Mouse (Mus musculus): ENCODE results near the gene Fam166b.

The Fam166b gene

DNA sequence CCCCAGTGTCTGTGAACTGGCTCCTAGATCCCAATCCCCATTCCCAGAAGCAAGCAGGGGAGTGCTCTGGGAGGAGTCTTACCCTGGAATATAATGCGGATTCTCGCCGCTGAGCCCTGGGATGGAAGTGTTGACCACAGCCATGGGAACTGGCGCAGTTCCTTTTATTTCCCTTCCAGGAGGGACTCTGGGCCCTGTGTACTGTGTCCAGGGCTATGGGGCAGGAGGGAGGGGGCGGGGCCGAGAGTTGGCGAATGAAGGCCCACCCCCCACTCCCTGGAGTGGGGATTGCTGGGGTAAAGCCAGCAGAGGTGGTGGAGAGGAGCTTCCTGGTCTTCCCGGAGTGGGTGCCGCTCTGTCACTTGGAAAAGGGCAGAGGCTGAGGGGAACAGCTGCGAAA lies at the start of gene Fam166b:
TSS of gene Fam166b (minus strand) at position 189 of the 400 bp plus-strand sequence.
- in situ Hi-C loops (cut with MboI; ENCODE audit: unreplicated experiment in 2 of 2): loop anchor here in 1 of 2 experiments (10.0 kb wide), 1 partner anchor 436 kb away; no protein-coding TSS in a partner anchor

DNA sequence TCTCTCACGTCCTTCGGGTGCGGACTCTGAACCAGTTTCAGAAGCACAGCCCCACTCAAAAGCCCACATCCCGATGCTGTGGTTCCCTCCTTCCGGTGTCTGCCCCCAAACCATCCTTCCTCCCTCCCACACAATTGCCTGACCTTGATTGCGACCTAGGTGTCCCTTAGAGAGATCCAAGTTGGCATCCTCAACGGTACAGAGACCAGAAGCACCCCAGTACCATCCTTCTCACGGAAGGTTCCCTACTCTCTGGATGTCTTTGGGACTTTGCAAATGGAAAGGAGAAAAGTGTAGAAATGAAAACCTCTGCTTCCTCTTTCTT lies 49.6 kb upstream of the Fam166b start:
- in situ Hi-C loops (cut with MboI; ENCODE audit: unreplicated experiment in 2 of 2): loop anchor here (5.0 kb wide), 1 partner anchor 36 kb away; the partner anchor contains the start of gene Tesk1 (in 2 of the 2)

DNA sequence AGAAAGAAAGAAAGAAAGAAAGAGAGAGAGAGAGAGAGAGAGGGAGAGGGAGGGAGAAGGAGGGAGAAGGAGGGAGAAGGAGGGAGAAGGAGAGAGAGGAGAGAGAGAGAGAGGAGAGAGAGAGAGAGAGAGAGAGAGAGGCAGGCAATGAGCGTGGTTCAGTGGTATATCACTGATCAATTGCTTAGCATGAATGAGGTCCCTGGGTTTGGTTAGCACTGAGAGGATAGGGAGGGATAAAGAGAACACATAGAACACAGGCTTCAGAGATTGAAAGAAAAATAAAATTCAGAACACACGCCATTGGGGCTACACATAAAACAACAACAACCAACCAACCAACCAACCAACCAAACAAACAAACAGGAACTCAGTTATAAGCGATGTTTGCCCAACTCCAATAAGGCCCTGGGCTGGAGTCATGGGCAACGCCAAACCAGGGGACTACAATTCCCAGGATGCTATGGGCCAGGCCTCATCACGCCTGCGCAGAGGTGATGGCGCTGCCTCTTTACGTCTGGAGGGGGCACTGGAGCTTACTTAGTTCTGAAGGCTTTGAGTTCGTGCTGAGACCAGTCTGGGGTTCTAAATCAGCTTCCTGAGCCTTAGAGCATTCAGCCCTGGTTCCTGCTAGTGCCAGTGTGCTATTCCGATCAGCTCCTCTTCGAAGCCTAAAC lies 49.1 kb upstream of the Fam166b start:
- in situ Hi-C loops (cut with MboI; ENCODE audit: unreplicated experiment in 2 of 2): loop anchor here (5.0 kb wide), 1 partner anchor 36 kb away; the partner anchor contains the start of gene Tesk1 (in 2 of the 2)

DNA sequence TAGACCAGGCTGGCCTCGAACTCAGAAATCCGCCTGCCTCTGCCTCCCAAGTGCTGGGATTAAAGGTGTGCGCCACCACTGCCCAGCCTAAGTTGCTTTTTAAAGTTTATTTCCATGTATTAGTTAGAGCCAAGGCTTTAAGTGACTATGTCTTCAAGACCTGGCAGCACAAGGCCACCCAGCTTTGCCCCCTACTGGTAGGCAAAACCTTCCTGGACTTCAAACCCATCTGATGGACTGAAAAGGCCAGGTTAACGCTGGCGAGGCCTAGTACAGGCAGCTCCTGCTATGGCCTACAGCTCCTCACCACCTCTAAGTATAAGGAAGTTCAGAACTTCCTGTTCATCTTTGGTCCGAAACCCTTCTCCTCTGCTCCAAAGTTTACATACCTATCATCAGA lies 47.7 kb upstream of the Fam166b start:
- in situ Hi-C loops (cut with MboI; ENCODE audit: unreplicated experiment in 2 of 2): loop anchor here (5.0 kb wide), 1 partner anchor 34 kb away; the partner anchor contains the start of gene Tesk1 (in 2 of the 2)

DNA sequence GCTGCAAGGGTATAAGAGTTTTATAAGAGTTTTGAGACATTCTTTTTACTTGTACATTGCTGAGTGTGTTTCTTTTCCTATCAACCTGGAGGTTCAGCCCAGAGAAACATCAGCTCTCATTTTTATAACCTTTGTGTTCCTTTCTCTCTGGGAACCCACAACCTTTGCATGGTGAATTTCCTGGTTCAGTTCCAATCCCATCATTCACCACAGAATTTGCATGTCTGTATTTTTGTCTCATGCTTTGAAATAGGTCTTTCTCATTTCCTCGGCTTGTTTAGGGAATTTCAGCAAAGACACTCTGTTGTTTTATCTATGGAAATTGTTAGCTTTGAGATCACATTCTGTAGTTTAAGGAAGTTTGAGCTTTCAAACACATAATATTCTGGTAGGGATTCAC lies 44.7 kb upstream of the Fam166b start:
- in situ Hi-C loops (cut with MboI; ENCODE audit: unreplicated experiment in 2 of 2): loop anchor here in 1 of 2 experiments (25.0 kb wide), 2 partner anchors 1264 to 1414 kb away; no protein-coding TSS in a partner anchor

DNA sequence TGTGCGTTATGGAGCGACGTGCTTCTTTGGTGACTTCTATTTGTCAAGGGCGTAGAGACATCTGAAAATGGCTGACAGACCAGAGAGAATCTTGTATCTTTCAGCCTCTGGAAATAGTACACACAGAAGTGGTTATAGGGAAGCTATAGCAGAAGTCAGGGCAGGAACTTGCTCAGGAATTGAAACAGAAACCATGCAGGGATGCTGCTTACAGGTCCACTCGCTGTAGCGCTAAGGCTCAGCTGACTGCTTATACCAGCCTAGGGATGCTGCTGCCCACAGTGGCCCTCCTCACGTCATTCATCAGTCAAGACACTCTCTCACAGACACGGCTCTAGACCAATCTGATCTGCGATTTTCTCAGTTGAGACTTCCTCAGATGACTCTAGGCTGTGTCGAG lies 41.4 kb upstream of the Fam166b start:
- in situ Hi-C loops (cut with MboI; ENCODE audit: unreplicated experiment in 2 of 2): loop anchor here in 1 of 2 experiments (25.0 kb wide), 2 partner anchors 1267 to 1417 kb away; no protein-coding TSS in a partner anchor

DNA sequence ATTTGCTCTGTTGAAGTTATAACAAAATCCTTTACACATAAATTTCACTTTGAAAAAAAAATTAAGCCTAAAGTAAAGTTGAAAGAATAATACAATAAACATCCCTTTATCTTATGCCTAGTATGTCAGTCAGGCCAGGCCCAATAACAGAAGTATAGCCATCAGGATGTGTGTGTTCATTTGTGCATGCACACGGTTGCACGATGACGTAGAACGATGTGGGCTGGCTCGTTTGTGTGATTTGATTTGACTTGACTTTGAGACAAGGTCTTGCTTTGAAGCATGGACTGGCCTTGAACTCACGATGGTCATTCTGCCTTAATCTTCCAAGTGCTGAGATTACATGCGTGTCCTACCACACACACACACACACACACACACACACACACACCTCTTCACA lies 37.9 kb upstream of the Fam166b start:
- in situ Hi-C loops (cut with MboI; ENCODE audit: unreplicated experiment in 2 of 2): loop anchor here in 1 of 2 experiments (25.0 kb wide), 2 partner anchors 1270 to 1420 kb away; no protein-coding TSS in a partner anchor

DNA sequence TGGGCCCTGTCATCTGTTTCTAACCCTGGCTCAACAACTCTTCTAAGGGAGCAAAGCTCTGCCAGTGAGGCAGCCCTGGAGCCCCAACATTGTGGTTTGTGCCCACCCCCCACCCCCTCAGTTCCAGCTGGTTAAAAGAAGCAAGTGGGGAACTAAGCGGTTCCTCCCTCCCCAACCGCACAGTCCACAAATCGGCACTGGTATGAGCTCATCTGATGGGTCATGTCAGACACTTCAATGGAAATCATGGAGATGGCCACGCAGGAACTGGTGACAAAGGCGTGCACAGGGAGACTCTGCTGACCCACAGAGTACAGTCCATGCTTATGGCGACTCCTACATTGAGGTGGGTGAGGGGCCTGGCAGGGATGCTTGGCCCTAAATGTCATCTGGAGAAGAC lies 37.0 kb upstream of the Fam166b start:
- in situ Hi-C loops (cut with MboI; ENCODE audit: unreplicated experiment in 2 of 2): loop anchor here in 1 of 2 experiments (25.0 kb wide), 2 partner anchors 1271 to 1421 kb away; no protein-coding TSS in a partner anchor

DNA sequence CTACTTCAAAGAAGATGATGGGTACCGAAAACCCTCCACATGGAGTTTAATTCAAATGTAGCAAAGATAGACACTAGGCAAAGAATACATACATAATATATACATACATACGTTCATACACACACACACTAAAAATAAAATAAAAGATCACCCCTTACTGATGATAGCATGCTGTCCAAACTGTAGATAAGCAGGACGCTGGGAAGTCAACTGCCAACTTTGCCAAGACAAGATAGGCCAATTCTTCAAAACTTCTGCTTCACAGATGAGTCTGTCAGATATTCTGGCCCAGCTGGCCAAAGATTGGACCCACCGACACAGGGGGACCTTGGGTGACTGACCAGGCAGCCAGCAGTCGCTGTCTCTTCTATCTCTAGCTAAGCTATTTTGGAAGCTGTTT lies 34.2 kb upstream of the Fam166b start:
- in situ Hi-C loops (cut with MboI; ENCODE audit: unreplicated experiment in 2 of 2): loop anchor here in 1 of 2 experiments (25.0 kb wide), 2 partner anchors 1274 to 1424 kb away; no protein-coding TSS in a partner anchor

DNA sequence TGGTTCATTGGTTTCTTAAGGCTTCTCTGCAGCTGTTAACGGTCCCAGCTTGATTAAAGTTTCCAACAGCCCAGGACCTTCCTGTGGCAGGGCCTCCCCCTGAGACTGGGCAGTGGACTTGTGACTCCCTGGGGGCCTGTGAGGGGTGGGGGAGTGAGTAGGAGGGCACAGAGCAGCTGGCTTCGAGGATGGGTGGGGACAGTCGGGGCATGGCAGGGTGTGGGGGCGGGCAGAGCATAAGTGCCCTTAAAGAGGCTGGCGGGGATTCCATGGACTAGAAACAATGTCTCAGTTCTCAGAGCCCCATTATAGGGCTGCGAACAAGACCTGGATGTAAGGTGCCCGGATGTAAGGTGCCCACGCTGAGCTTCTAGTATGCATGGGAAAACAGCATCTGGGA lies 28.2 kb upstream of the Fam166b start:
- in situ Hi-C loops (cut with MboI; ENCODE audit: unreplicated experiment in 2 of 2): loop anchor here in 1 of 2 experiments (10.0 to 25.0 kb wide), 3 partner anchors 508 to 1430 kb away; no protein-coding TSS in a partner anchor

DNA sequence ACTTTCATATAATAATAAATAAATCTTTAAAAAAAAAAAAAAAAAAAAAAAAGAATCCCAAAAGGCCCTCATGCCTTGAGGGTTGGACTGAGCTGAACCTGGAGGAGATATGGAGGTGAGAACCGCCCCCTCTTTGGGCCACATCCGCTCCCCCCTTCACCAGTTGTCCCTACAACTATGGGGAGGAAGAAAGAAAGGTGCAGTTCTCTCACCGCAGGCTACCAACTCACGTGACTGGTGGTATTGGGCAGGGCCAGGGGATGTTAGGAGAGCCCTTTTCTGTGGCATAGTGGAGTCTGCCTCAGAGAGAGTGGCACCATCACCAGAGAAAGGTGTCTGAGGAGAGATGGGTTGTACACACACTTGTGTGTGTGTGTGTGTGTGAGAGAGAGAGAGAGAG lies 27.5 kb upstream of the Fam166b start:
- in situ Hi-C loops (cut with MboI; ENCODE audit: unreplicated experiment in 2 of 2): loop anchor here in 1 of 2 experiments (10.0 to 25.0 kb wide), 3 partner anchors 508 to 1431 kb away; no protein-coding TSS in a partner anchor

DNA sequence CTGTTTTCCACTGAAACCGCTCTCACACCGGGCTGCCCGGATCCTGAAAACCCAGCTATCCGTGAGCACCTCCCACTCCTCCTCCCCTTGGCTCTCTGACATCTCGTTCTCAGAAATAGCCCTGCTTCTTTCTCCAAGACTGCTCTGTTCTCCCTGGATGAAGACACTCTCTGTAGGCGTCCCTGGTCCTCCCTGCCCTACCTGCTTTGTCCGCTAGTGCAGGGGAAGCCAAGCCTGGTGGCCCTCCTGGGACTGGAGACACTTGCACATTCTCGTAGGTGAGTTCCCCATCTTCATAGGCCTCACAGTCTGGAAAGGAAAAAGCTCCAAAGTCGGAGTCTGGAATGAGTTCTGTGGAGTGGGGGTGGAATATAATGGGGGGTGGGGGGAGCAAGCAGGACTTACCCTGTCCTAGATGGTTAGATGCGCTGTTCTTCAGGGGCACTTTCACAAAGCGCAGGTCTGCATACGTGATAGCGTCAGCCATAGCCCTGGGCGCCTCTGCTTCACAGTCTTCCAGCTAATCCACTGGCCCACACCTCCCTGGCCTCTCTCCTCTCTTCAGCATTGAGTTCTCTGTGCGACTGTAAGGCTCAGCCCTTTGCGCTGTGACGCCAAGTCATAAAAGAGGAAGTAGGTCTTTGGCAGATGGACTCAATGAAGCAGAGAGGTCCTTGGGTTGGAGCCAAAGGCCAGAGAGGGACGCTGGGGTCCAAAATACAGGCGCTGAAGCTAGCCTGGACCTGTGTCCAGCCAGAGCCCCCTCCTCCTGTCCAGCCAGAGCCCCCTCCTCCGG lies 25.3 kb upstream of the Fam166b start, which contains the start of gene Cd72:
TSS of gene Cd72 (minus strand) at position 588 of the 796 bp plus-strand sequence.
- in situ Hi-C loops (cut with MboI; ENCODE audit: unreplicated experiment in 2 of 2): loop anchor here in 1 of 2 experiments (10.0 to 25.0 kb wide), 3 partner anchors 511 to 1433 kb away; no protein-coding TSS in a partner anchor

DNA sequence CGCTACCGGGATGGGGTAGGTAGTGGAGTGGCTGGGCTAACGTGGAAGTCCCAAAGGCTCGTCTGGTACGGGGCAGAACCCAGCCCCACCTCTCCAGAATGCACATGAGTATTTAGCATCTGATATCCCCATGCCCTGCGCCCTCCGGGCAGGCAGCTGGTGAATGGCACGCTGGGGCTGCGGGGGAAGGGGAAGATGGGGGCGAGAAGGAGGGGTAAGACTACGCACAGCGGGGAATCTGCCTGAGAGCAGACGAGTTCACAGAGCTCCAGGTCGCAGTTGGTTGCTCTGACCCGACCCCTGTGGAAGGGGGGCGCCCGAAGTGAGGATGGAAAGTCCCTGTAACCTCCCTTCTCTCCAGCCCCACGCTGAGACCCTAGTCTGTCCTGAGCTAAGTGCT lies 24.5 kb upstream of the Fam166b start:
- in situ Hi-C loops (cut with MboI; ENCODE audit: unreplicated experiment in 2 of 2): loop anchor here in 1 of 2 experiments (10.0 to 25.0 kb wide), 3 partner anchors 511 to 1434 kb away; no protein-coding TSS in a partner anchor

DNA sequence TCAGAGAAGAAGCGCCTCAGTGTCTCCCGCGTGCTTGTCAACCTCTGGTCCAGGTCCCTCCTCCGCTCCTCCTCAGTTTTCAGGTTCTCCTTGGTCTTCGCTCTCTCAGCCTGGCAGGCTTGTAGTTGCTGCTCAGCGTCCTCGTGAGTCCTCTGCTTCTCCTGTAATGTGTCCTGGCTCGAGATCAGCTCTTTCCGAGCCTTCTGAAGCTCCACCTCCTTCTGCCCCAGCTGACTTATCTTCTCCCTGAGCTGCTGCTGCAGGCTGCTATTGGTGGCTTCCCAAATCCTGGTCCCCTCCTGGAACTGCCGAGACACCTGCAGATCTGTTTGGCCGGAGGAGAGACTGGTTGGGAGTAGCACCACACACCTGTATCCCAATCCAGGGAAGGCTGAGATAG lies 23.4 kb upstream of the Fam166b start:
- in situ Hi-C loops (cut with MboI; ENCODE audit: unreplicated experiment in 2 of 2): loop anchor here in 1 of 2 experiments (10.0 to 25.0 kb wide), 3 partner anchors 512 to 1435 kb away; no protein-coding TSS in a partner anchor

DNA sequence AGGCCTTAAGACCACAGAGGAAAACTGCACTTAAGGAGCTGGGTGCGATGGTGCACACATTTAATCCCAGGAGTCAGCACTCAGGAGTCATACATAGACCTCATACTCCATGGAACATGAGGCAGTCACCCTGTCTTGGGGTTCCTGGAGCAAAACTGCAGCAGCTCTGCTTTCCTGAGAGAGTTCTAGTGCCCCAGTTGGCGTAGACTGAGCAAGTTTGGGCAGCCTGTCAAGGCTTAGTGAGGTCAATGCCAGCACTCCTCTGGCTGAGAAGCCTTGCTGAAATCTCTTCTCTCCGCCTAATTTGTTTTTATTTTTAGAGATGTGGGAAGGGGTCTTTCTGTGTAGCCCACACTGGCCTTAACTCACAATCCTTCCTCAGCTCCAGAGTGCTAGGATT lies 19.6 kb upstream of the Fam166b start:
- in situ Hi-C loops (cut with MboI; ENCODE audit: unreplicated experiment in 2 of 2): no loop called here

DNA sequence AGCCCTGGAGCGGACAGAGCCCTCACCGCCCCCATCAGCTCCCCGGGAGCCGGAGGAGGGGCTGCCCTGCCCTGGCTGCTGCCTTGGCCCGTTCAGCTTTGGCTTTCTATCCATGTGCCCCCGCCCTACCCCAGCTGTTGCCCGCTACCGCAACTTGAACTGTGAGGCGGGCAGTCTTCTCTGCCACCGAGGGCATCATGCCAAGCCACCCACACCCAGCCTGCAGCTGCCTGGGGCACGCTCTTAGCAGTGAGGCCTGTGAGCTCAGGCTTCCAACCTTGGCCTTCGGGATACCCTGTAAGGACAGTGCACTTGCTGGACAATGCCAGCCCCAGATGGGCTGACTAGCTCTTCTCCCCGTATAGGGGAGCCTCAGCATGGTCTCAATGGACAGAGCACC lies 18.3 kb upstream of the Fam166b start:
- in situ Hi-C loops (cut with MboI; ENCODE audit: unreplicated experiment in 2 of 2): no loop called here

DNA sequence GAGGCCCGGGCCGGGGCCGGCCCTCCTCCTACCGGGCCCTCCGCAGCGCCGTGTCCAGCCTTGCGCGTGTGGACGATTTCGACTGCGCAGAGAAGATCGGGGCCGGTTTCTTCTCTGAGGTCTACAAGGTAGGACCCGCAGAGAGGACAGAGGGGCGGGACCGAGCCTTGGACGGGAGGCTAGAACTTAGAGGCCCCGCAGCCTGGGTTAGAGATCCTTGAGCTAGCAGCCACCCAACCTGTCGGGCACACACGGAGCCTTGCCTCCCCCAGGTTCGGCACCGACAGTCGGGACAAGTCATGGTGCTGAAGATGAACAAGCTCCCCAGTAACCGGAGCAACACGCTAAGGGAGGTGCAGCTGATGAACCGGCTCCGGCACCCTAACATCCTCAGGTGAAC lies 14.6 kb upstream of the Fam166b start:
- in situ Hi-C loops (cut with MboI; ENCODE audit: unreplicated experiment in 2 of 2): loop anchor here (5.0 kb wide), 2 partner anchors 34 to 84 kb away; no protein-coding TSS in a partner anchor

DNA sequence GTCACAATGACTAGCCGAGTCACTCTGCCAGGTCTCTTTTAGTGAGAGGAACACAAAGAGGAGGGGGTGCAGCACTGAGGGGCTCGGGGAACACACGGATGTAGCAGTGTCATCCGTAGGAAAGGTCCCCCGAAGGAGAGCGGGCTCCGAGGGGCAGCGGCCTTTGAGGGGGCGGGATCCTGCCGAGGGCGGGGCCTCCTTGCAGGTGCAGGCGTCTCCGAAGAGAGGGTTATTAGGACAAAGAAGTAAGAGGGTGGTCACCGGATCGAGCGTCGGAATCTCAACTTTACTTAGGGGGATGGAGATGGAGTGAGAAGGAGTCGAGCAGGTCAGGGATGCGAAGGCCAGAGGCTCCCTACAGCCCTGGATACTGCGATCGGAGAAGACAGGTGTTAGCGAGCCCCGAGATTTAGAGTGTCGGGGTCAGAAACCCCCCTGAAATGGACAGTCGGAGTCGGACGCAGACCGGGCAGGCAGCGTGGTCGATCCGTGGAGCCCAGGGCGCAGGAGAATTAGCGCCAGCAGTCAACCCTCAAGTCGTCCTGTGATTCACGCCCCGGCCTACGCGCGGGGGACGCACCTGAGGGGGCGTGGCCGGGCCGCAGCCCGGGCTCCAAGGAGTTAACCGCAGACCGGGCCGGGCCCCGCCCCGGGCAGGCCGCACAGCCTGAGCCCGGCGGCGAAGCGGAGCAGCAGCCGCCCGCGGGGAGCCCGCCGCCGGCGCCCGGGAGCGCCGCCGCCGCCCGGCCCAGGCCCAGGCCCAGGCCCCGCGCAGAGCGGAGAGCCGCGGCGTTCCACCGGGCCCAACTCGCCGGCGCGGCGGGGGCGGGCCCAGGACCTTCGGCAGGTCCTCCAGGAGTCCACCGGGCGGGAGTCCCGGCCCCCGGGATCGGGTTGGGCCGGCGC lies 13.8 kb upstream of the Fam166b start:
- in situ Hi-C loops (cut with MboI; ENCODE audit: unreplicated experiment in 2 of 2): loop anchor here (5.0 kb wide), 2 partner anchors 35 to 85 kb away; no protein-coding TSS in a partner anchor

DNA sequence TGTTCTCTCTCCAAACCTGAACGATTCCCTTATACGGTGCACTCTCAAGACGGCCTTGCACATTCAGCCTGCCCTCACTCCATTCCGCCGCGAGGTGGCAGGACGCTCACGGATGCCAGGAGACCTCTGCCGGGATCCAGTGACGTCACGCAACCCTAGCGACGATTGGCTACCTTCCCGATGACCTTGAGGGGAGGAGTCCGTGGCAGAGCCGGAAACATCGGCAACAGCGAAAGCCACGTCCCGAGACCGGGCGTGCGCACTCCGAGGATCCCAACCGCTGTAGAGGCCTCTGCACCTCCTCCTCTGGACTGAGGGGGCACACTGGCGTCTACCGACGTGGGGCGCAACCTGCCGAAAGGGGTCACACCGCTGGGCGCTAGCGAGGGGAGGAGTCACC lies 13.1 kb upstream of the Fam166b start:
- in situ Hi-C loops (cut with MboI; ENCODE audit: unreplicated experiment in 2 of 2): loop anchor here (5.0 kb wide), 2 partner anchors 35 to 85 kb away; no protein-coding TSS in a partner anchor

Measured in v-Abl transformed pro-B cells (cell line).